Mouse (Mus musculus) liver, postnatal 0 days (tissue): Measurements from ENCODE around the gene Olfr1474.
"Not testable (repeated sequence)": the region's sequence is repeated elsewhere in the genome, so short reads cannot be mapped to it uniquely, and the experiment has no call there.

Experiments
- CTCF ChIP-seq: sonication (generic); IDR thresholded peaks from 2 replicates; pipeline ENCODE4 v1.5.1; 2016; ENCODE audit warnings: antibody characterized with exemption, low read depth
- EP300 ChIP-seq: IDR thresholded peaks from 2 replicates; pipeline ENCODE4 v1.6.1; 2016; ENCODE audit warnings: antibody characterized with exemption, low read depth, mild to moderate bottlenecking

DNA sequence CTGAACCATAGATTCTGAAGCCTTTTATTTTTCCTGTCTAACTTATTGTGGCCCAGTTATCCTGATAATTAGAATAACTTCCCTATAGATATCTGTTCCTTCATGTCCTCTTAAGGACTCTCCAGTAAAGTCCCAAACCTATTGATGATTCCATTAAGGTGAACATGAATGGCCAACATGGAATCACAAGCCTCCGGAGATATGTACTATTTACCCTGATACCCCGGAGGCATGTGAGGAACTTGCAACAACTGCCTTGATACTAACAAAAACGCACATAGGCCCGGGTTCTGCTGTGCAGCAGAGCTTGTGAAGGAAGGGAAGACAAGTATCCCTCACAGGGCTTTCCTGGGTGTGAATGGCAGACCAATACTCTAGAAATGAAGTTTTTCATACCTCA lies at the start of gene Olfr1474:
- TF ChIP-seq CTCF, EP300: not testable (repeated sequence)
